Mouse (Mus musculus) lung, adult 2 months (tissue): ENCODE data around the gene Kmt2d.

Experiments used
- CTCF ChIP-seq: fragments of 200-500 bp; IDR thresholded peaks from 2 replicates; pipeline ENCODE4 v1.5.1; 2011; ENCODE audit warnings: mild to moderate bottlenecking, low read length, control low read depth; ENCODE audit not compliant: insufficient read depth
- POLR2A ChIP-seq: fragments of 200-500 bp; IDR thresholded peaks from 2 replicates; pipeline ENCODE4 v1.6.1; 2011; ENCODE audit warnings: low read depth, mild to moderate bottlenecking, control low read depth, low read length, borderline replicate concordance; ENCODE audit errors: extremely low read depth

GRCm38 (mm10) chr15:98798903-98799302, 72.1 kb downstream of the Kmt2d start:
- TF ChIP-seq CTCF (no peak), POLR2A (no peak)
